Mouse (Mus musculus): ENCODE measurements at regions not wholly inside any gene's neighbourhood (a gene's known extent, or its start where the extent isn't known, plus 50 kb on each side); places are given as distances from the start of the nearest gene placed in this dataset.

- Histone ChIP-seq H3K9me3 (ENCODE audit: control insufficient read depth, low read length) (no peaks in the 10 kb centered on the region), H3K9ac (ENCODE audit: low read length) (no peak overlapping the region), H3K4me3 (ENCODE audit: low read depth, low read length) (no peak overlapping the region), H3K4me1 (replicated peaks; ENCODE audit: control insufficient read depth, insufficient read depth, low read length) (no peaks in the 10 kb centered on the region), H3K36me3 (ENCODE audit: control insufficient read depth, insufficient read depth, low read length) (no peaks in the 10 kb centered on the region), H3K27me3 (ENCODE audit: control insufficient read depth, insufficient read depth, low read length) (no peaks in the 10 kb centered on the region), H3K4me2 (ENCODE audit: low read depth, low read length, severe bottlenecking) (no peak overlapping the region), H3K27ac (ENCODE audit: low read depth, low read length) (no peak overlapping the region)
- no peak for DNase-seq (ENCODE audit: low spot score)
- 83% methylated on average over 2 of the region's 2 CpGs for WGBS
- ATAC-seq (replicated peaks; ENCODE audit: low FRiP score), result no peak
These were observed 159.1 kb upstream of the Meox2 start for GRCm38 (mm10) chr12:36949096-36949738.

DNA sequence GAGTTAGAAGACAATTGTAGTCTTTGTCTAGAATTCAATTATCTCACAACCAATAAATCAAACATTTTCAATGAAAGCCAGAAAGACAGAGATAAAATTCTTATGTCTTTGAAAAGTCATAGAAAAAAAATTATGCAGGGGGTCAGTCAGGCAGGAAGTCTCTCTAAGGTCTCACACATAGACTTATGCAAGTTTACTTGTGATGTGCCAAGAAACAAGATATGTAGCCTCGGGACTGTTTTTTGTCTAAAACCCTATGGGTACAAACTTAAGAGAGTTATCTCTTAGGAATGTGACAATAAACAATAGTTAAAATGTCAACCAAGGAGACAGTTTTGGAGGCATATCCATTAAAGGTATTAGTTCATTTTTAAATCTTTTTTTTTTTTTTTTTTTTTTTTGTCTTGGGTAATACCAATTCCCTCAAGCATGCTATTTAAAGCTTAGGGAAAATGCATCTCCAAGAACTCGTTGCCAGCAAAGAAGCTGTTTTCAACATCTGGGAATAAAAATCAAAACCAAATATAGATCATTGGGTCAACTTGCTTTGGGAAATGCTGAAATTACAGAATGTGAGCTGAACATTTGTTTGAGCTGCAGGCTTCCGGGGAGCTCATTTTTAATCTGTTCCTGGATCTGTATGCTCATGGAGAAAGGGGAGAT, 133.8 kb upstream of the Meox2 start:
- Histone ChIP-seq H3K4me3 (ENCODE audit: low read depth, low read length) (no peak overlapping the region), H3K36me3 (ENCODE audit: control insufficient read depth, insufficient read depth, low read length) (no peaks in the 10 kb centered on the region), H3K4me1 (replicated peaks; ENCODE audit: control insufficient read depth, insufficient read depth, low read length) (no peaks in the 10 kb centered on the region), H3K4me2 (ENCODE audit: low read depth, low read length, severe bottlenecking) (no peak overlapping the region), H3K9me3 (ENCODE audit: control insufficient read depth, low read length) (no peaks in the 10 kb centered on the region), H3K27ac (ENCODE audit: low read depth, low read length) (no peak overlapping the region), H3K9ac (ENCODE audit: low read length) (no peak overlapping the region), H3K27me3 (ENCODE audit: control insufficient read depth, insufficient read depth, low read length) (no peaks in the 10 kb centered on the region)
- no peak for DNase-seq (ENCODE audit: low spot score)
- 84% methylated on average over 3 of the region's 3 CpGs for WGBS
- ATAC-seq (replicated peaks; ENCODE audit: low FRiP score), result no peak

DNA sequence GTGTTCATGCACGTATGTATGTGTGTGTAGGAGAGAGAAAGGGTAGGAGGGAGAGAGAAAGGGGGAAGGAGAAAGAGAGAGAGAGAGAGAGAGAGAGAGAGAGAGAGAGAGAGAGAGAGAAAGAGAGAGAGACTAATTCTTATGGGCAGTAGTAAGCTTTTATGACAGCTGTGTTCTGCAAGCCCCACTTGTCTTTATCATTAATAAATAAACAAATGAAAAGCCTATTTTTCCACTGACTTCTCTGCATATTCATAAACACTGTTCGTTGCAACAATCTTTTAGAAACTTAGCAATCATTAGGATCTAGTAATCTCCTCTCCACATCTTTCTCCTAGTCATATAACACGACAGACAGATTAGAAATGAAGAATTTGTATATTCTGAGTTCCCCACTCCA, 131.2 kb upstream of the Meox2 start:
- no peaks in the 10 kb centered on the region for H3K27me3 ChIP-seq (ENCODE audit: control insufficient read depth, insufficient read depth, low read length)
- no peaks in the 10 kb centered on the region for H3K9me3 ChIP-seq (ENCODE audit: control insufficient read depth, low read length)
- no peak overlapping the region for H3K9ac ChIP-seq (ENCODE audit: low read length)
- ATAC-seq (replicated peaks; ENCODE audit: low FRiP score) (no peak), DNase-seq (ENCODE audit: low spot score) (no peak)
- no peaks in the 10 kb centered on the region for H3K4me1 ChIP-seq (replicated peaks; ENCODE audit: control insufficient read depth, insufficient read depth, low read length)
- no peaks in the 10 kb centered on the region for H3K36me3 ChIP-seq (ENCODE audit: control insufficient read depth, insufficient read depth, low read length)
- H3K4me3 ChIP-seq (ENCODE audit: low read depth, low read length), result no peak overlapping the region
- no peak overlapping the region for H3K4me2 ChIP-seq (ENCODE audit: low read depth, low read length, severe bottlenecking)
- no peak overlapping the region for H3K27ac ChIP-seq (ENCODE audit: low read depth, low read length)
- 81% methylated on average over 3 of the region's 3 CpGs for WGBS

DNA sequence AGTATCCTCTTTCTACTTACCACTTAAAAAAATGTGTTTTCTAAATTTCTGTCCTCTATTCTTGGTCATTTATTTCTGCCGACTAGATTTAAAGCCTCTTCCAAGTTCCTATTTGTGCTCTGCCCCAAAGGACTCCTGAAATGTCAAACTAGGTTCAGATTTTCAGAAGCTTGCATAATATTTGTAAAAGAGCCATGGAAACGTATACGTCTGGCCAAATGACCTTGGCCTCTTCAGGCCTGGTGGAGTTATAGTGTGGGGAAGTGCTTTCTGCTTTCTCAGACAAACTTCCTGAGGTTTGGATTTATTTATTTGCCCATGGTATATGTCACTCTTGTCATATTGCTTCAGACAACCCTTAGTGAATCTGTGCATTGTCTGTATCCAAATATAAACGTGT, 117.2 kb upstream of the Meox2 start:
- no peak for ATAC-seq (replicated peaks; ENCODE audit: low FRiP score)

GRCm38 (mm10) chr12:36991970-36992369, 116.4 kb upstream of the Meox2 start:
- 91% methylated on average over 4 of the region's 4 CpGs for WGBS
- Histone ChIP-seq H3K4me1 (replicated peaks; ENCODE audit: control insufficient read depth, insufficient read depth, low read length) (no peaks in the 10 kb centered on the region), H3K4me3 (ENCODE audit: low read depth, low read length) (no peak overlapping the region), H3K9me3 (ENCODE audit: control insufficient read depth, low read length) (no peaks in the 10 kb centered on the region), H3K36me3 (ENCODE audit: control insufficient read depth, insufficient read depth, low read length) (no peaks in the 10 kb centered on the region), H3K27ac (ENCODE audit: low read depth, low read length) (no peak overlapping the region), H3K27me3 (ENCODE audit: control insufficient read depth, insufficient read depth, low read length) (no peaks in the 10 kb centered on the region), H3K4me2 (ENCODE audit: low read depth, low read length, severe bottlenecking) (no peak overlapping the region), H3K9ac (ENCODE audit: low read length) (no peak overlapping the region)
- ATAC-seq (replicated peaks; ENCODE audit: low FRiP score), result no peak
- no peak for DNase-seq (ENCODE audit: low spot score)

More for the DNA sequence above, 117.2 kb upstream of the Meox2 start:
- DNase-seq (ENCODE audit: low spot score), result no peak
- Histone ChIP-seq H3K9me3 (ENCODE audit: control insufficient read depth, low read length) (no peaks in the 10 kb centered on the region), H3K36me3 (ENCODE audit: control insufficient read depth, insufficient read depth, low read length) (no peaks in the 10 kb centered on the region), H3K27me3 (ENCODE audit: control insufficient read depth, insufficient read depth, low read length) (no peaks in the 10 kb centered on the region), H3K27ac (ENCODE audit: low read depth, low read length) (no peak overlapping the region), H3K4me1 (replicated peaks; ENCODE audit: control insufficient read depth, insufficient read depth, low read length) (no peaks in the 10 kb centered on the region), H3K4me3 (ENCODE audit: low read depth, low read length) (no peak overlapping the region), H3K9ac (ENCODE audit: low read length) (no peak overlapping the region), H3K4me2 (ENCODE audit: low read depth, low read length, severe bottlenecking) (no peak overlapping the region)
- WGBS, result 84% methylated on average over 4 of the region's 4 CpGs

- Histone ChIP-seq H3K4me1 (replicated peaks; ENCODE audit: control insufficient read depth, insufficient read depth, low read length) (no peaks in the 10 kb centered on the region), H3K4me3 (ENCODE audit: low read depth, low read length) (no peak overlapping the region), H3K9ac (ENCODE audit: low read length) (no peak overlapping the region), H3K27me3 (ENCODE audit: control insufficient read depth, insufficient read depth, low read length) (no peaks in the 10 kb centered on the region), H3K27ac (ENCODE audit: low read depth, low read length) (no peak overlapping the region), H3K9me3 (ENCODE audit: control insufficient read depth, low read length) (no peaks in the 10 kb centered on the region), H3K4me2 (ENCODE audit: low read depth, low read length, severe bottlenecking) (no peak overlapping the region), H3K36me3 (ENCODE audit: control insufficient read depth, insufficient read depth, low read length) (no peaks in the 10 kb centered on the region)
- DNase-seq (ENCODE audit: low spot score) (no peak), ATAC-seq (replicated peaks; ENCODE audit: low FRiP score) (no peak)
- 76% methylated on average over 3 of the region's 3 CpGs for WGBS
These were observed 106.9 kb upstream of the Meox2 start for GRCm38 (mm10) chr12:37001401-37001800.

GRCm38 (mm10) chr12:37005262-37005661, 103.1 kb upstream of the Meox2 start:
- H3K9me3 ChIP-seq (ENCODE audit: control insufficient read depth, low read length), result no peaks in the 10 kb centered on the region
- H3K4me1 ChIP-seq (replicated peaks; ENCODE audit: control insufficient read depth, insufficient read depth, low read length), result no peaks in the 10 kb centered on the region
- ATAC-seq (replicated peaks; ENCODE audit: low FRiP score) (no peak), DNase-seq (ENCODE audit: low spot score) (no peak)
- H3K27ac ChIP-seq (ENCODE audit: low read depth, low read length), result no peak overlapping the region
- no peak overlapping the region for H3K4me3 ChIP-seq (ENCODE audit: low read depth, low read length)
- no peak overlapping the region for H3K9ac ChIP-seq (ENCODE audit: low read length)
- no peaks in the 10 kb centered on the region for H3K27me3 ChIP-seq (ENCODE audit: control insufficient read depth, insufficient read depth, low read length)
- no peak overlapping the region for H3K4me2 ChIP-seq (ENCODE audit: low read depth, low read length, severe bottlenecking)
- WGBS, result 87% methylated on average over 1 of the region's 1 CpGs
- no peaks in the 10 kb centered on the region for H3K36me3 ChIP-seq (ENCODE audit: control insufficient read depth, insufficient read depth, low read length)

DNA sequence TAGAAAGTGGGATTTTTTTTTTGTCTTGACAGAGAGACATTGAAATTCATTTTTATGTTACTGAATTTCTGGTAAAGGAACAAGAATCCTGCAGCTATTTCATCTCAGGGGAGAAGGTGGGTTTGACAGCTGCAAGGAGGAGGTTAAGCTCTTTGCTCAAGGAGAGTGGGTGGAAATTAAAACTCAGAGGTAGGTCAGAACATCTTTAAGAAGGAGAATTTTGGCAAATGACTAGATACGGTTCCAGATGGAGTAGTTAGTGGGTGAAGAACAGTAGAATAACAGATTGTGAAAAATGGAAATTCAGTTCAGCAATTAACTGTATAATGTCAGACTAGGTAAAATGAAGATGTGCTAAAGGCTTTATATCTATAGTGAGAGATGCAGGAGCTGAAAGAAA, 98.0 kb upstream of the Meox2 start:
- Histone ChIP-seq H3K4me2 (ENCODE audit: low read depth, low read length, severe bottlenecking) (no peak overlapping the region), H3K9me3 (ENCODE audit: control insufficient read depth, low read length) (no peaks in the 10 kb centered on the region), H3K4me1 (replicated peaks; ENCODE audit: control insufficient read depth, insufficient read depth, low read length) (peaks cover 3% of the 10 kb centered on the region; the same call in 1 of the 2 replicates), H3K27me3 (ENCODE audit: control insufficient read depth, insufficient read depth, low read length) (no peaks in the 10 kb centered on the region), H3K36me3 (ENCODE audit: control insufficient read depth, insufficient read depth, low read length) (no peaks in the 10 kb centered on the region), H3K4me3 (ENCODE audit: low read depth, low read length) (no peak overlapping the region), H3K9ac (ENCODE audit: low read length) (no peak overlapping the region), H3K27ac (ENCODE audit: low read depth, low read length) (no peak overlapping the region)
- 94% methylated on average over 1 of the region's 1 CpGs for WGBS
- DNase-seq (ENCODE audit: low spot score) (no peak), ATAC-seq (replicated peaks; ENCODE audit: low FRiP score) (no peak)

- WGBS, result 34% methylated on average over 4 of the region's 4 CpGs
These were observed 93.9 kb upstream of the Meox2 start for GRCm38 (mm10) chr12:37014401-37014800.

More at GRCm38 (mm10) chr12:37014401-37014800, 93.9 kb upstream of the Meox2 start:
- no peak overlapping the region for H3K4me3 ChIP-seq (ENCODE audit: low read depth, low read length)
- peaks cover 3% of the 10 kb centered on the region; the same call in 1 of the 2 replicates for H3K4me1 ChIP-seq (replicated peaks; ENCODE audit: control insufficient read depth, insufficient read depth, low read length)
- no peaks in the 10 kb centered on the region for H3K36me3 ChIP-seq (ENCODE audit: control insufficient read depth, insufficient read depth, low read length)
- H3K27ac ChIP-seq (ENCODE audit: low read depth, low read length), result no peak overlapping the region
- H3K4me2 ChIP-seq (ENCODE audit: low read depth, low read length, severe bottlenecking), result no peak overlapping the region
- ATAC-seq (replicated peaks; ENCODE audit: low FRiP score) (no peak; the same call in 1 of the 2 replicates), DNase-seq (ENCODE audit: low spot score) (no peak)
- H3K27me3 ChIP-seq (ENCODE audit: control insufficient read depth, insufficient read depth, low read length), result no peaks in the 10 kb centered on the region
- no peaks in the 10 kb centered on the region for H3K9me3 ChIP-seq (ENCODE audit: control insufficient read depth, low read length)
- no peak overlapping the region for H3K9ac ChIP-seq (ENCODE audit: low read length)
